11 mouse cellular contexts compared by ENCODE assay signal in genomic region chr17:24495443-24495842, GRCm38 (mm10). TPM values are rescaled to one million over a fixed set of nuclear protein-coding genes. Genes with fewer than 3 reads are reported as not detected.
DNase-seq lines count a peak whose midpoint lies in the region; ATAC-seq and TF ChIP-seq lines count a peak whose summit lies in the region.
"Had no signal": no experiment of that assay in that cellular context is flagged by ENCODE, and none has a peak within 500 bp of the region (broad histone marks: within the 10 kb centered on the region; RNA-seq: fewer than 3 reads in every experiment).

No protein-coding gene starts in this region.

- TF ChIP-seq CTCF in intestine, postnatal 0 days (IDR thresholded peaks at IDR 0.05; ENCODE audit: low read depth) = no peak
- TF ChIP-seq CTCF in olfactory bulb, adult 2 months (IDR thresholded peaks at IDR 0.05; ENCODE audit: insufficient read depth, low read depth, low read length) = no peak

- no peaks in the 10 kb centered on the region for H3K9me3 ChIP-seq in intestine, embryonic 16.5 days (ENCODE audit: control insufficient read depth, low read length)
- no peaks in the 10 kb centered on the region for H3K9me3 ChIP-seq in intestine, postnatal 0 days (ENCODE audit: control insufficient read depth)

- DNase-seq in cerebellum, adult 9-11 months = peak; percentile 23
- peak; percentile 85 to 88 for DNase-seq in layer of hippocampus, adult 18-20 months (ENCODE audit: low spot score in 2 of 2)
- DNase-seq in kidney, adult 8-10 months = no peak
- DNase-seq: lung, postnatal 14 days had no signal

- H3K27me3 ChIP-seq in intestine, embryonic 16.5 days (replicated peaks; ENCODE audit: control insufficient read depth, insufficient read depth, low read length) = no peaks in the 10 kb centered on the region
- 0 out of 2 replicates have a peak, but pooled peaks cover 5% of the 10 kb centered on the region for H3K27me3 ChIP-seq in intestine, postnatal 0 days (replicated peaks; ENCODE audit: control insufficient read depth, insufficient read depth, low read length)

- H3K36me3 ChIP-seq in intestine, embryonic 16.5 days (ENCODE audit: control insufficient read depth, insufficient read depth, low read length) = no peaks in the 10 kb centered on the region
- H3K36me3 ChIP-seq in intestine, postnatal 0 days (ENCODE audit: control insufficient read depth, insufficient read depth) = no peaks in the 10 kb centered on the region

- no peak for TF ChIP-seq POLR2A in olfactory bulb, adult 2 months (IDR thresholded peaks at IDR 0.05; ENCODE audit: insufficient read depth, low read depth, low read length)

- H3K4me1 ChIP-seq in intestine, embryonic 16.5 days (ENCODE audit: control insufficient read depth, insufficient read depth, low read length) = no peaks in the 10 kb centered on the region
- H3K4me1 ChIP-seq in intestine, postnatal 0 days (replicated peaks; ENCODE audit: control insufficient read depth, insufficient read depth, low read length) = no peaks in the 10 kb centered on the region
- H3K4me1 ChIP-seq in olfactory bulb, adult 2 months (ENCODE audit: control insufficient read depth, insufficient read depth, low read length) = peaks cover 12% of the 10 kb centered on the region

- 83% methylated on average over 3 of the region's 3 CpGs for WGBS in intestine, embryonic 16.5 days
- WGBS in intestine, postnatal 0 days = 82% methylated on average over 3 of the region's 3 CpGs
- WGBS in olfactory bulb, adult 2 months = 48% methylated on average over 3 of the region's 3 CpGs

- 0 out of 2 replicates have a peak overlapping the region, but pooled peaks have one; percentile 19 for H3K9ac ChIP-seq in intestine, embryonic 16.5 days (ENCODE audit: low read depth, low read length)
- no peak overlapping the region for H3K9ac ChIP-seq in intestine, postnatal 0 days (ENCODE audit: low read depth, low read length)

- H3K4me3 ChIP-seq in intestine, embryonic 16.5 days (ENCODE audit: low read length) = no peak overlapping the region
- no peak overlapping the region for H3K4me3 ChIP-seq in intestine, postnatal 0 days (ENCODE audit: low read depth, low read length)
- no peak overlapping the region for H3K4me3 ChIP-seq in olfactory bulb, adult 2 months (ENCODE audit: insufficient read depth, low read depth, low read length)

- H3K27ac ChIP-seq in intestine, embryonic 16.5 days (ENCODE audit: low read length) = no peak overlapping the region
- H3K27ac ChIP-seq in intestine, postnatal 0 days (ENCODE audit: low read depth, low read length) = no peak overlapping the region
- H3K27ac ChIP-seq in olfactory bulb, adult 2 months (ENCODE audit: insufficient read depth, low read depth, low read length) = peak overlapping the region; percentile 76

- H3K4me2 ChIP-seq in intestine, embryonic 16.5 days (ENCODE audit: low read depth, low read length) = no peak overlapping the region
- H3K4me2 ChIP-seq in intestine, postnatal 0 days (replicated peaks; ENCODE audit: low read depth) = no peak overlapping the region
- H3K4me2 ChIP-seq: heart, embryonic 11.5 days had no signal

- no peak for ATAC-seq in cerebellum, adult (ENCODE audit: insufficient number of reproducible peaks, low FRiP score, low TSS enrichment)
- ATAC-seq in intestine, embryonic 16.5 days = no peak
- no peak for ATAC-seq in intestine, postnatal 0 days
- no peak for ATAC-seq in erythroblast, adult 5-6 weeks (replicated peaks; ENCODE audit: low FRiP score, poor library complexity, severe bottlenecking)

RNA-seq across cellular contexts. Expression of gene Caskin1, which starts 7.0 kb away (rescaled TPM):
- polyA plus RNA-seq in intestine, embryonic 16.5 days (2015; fragmentation: Nextera tagmentation; extraction: Ambion mirVana) = 1.1 and 1.4 TPM in 2 replicates
- 0.69 and 0.78 TPM in 2 replicates for polyA plus RNA-seq in intestine, postnatal 0 days (2015; fragmentation: Nextera tagmentation; extraction: Ambion mirVana)
- 100 to 1,000 TPM; 153 to 157 TPM for total RNA-seq in layer of hippocampus, adult 18-20 months (2021)
- polyA plus RNA-seq in olfactory bulb, adult 2 months (2012; ENCODE audit: insufficient read depth, insufficient read length, low replicate concordance, missing spikeins) = not detected in 2 replicates
- not detected in 2 replicates for total RNA-seq in erythroblast, adult 5-6 weeks (2015; ENCODE audit: low replicate concordance)
- total RNA-seq in erythroblast, adult 5-6 weeks (2017; ENCODE audit: low replicate concordance) = not detected in 2 replicates

RNA-seq across cellular contexts. Expression of gene Mlst8, which starts 16.6 kb away (rescaled TPM):
- polyA plus RNA-seq in intestine, embryonic 16.5 days (2015; fragmentation: Nextera tagmentation; extraction: Ambion mirVana) = 25.1 and 26.0 TPM in 2 replicates
- polyA plus RNA-seq in intestine, postnatal 0 days (2015; fragmentation: Nextera tagmentation; extraction: Ambion mirVana) = 11.9 and 12.9 TPM in 2 replicates
- 10 to 100 TPM; 42.5 to 42.9 TPM for total RNA-seq in layer of hippocampus, adult 18-20 months (2021)
- not detected in 2 replicates for polyA plus RNA-seq in olfactory bulb, adult 2 months (2012; ENCODE audit: insufficient read depth, insufficient read length, low replicate concordance, missing spikeins)
- 5.9 and 15.8 TPM in 2 replicates for total RNA-seq in erythroblast, adult 5-6 weeks (2015; ENCODE audit: low replicate concordance)
- 5.5 and 8.2 TPM in 2 replicates for total RNA-seq in erythroblast, adult 5-6 weeks (2017; ENCODE audit: low replicate concordance)

RNA-seq across cellular contexts. Expression of gene Bricd5, which starts 21.8 kb away (rescaled TPM):
- polyA plus RNA-seq in intestine, embryonic 16.5 days (2015; fragmentation: Nextera tagmentation; extraction: Ambion mirVana) = 0.34 and 0.40 TPM in 2 replicates
- not detected in 2 replicates for polyA plus RNA-seq in intestine, postnatal 0 days (2015; fragmentation: Nextera tagmentation; extraction: Ambion mirVana)
- 1 to 10 TPM; 2.0 to 2.8 TPM for total RNA-seq in layer of hippocampus, adult 18-20 months (2021)
- polyA plus RNA-seq in olfactory bulb, adult 2 months (2012; ENCODE audit: insufficient read depth, insufficient read length, low replicate concordance, missing spikeins) = not detected in 2 replicates
- total RNA-seq in erythroblast, adult 5-6 weeks (2015; ENCODE audit: low replicate concordance) = 1.7 TPM in 1 of 2 replicates, not detected in the other
- 1.1 TPM in 1 of 2 replicates, not detected in the other for total RNA-seq in erythroblast, adult 5-6 weeks (2017; ENCODE audit: low replicate concordance)
- total RNA-seq: liver, adult 2 months had no signal

RNA-seq across cellular contexts. Expression of gene Pgp, which starts 25.3 kb away (rescaled TPM):
- 83.8 and 87.1 TPM in 2 replicates for polyA plus RNA-seq in intestine, embryonic 16.5 days (2015; fragmentation: Nextera tagmentation; extraction: Ambion mirVana)
- polyA plus RNA-seq in intestine, postnatal 0 days (2015; fragmentation: Nextera tagmentation; extraction: Ambion mirVana) = 64.5 and 69.4 TPM in 2 replicates
- 10 to 100 TPM; 61.6 to 64.6 TPM for total RNA-seq in layer of hippocampus, adult 18-20 months (2021)
- not detected in 2 replicates for polyA plus RNA-seq in olfactory bulb, adult 2 months (2012; ENCODE audit: insufficient read depth, insufficient read length, low replicate concordance, missing spikeins)
- 14.2 and 20.2 TPM in 2 replicates for total RNA-seq in erythroblast, adult 5-6 weeks (2015; ENCODE audit: low replicate concordance)
- total RNA-seq in erythroblast, adult 5-6 weeks (2017; ENCODE audit: low replicate concordance) = 6.1 and 8.1 TPM in 2 replicates

RNA-seq across cellular contexts. Expression of gene E4f1, which starts 25.3 kb away (rescaled TPM):
- polyA plus RNA-seq in intestine, embryonic 16.5 days (2015; fragmentation: Nextera tagmentation; extraction: Ambion mirVana) = 26.1 and 27.1 TPM in 2 replicates
- polyA plus RNA-seq in intestine, postnatal 0 days (2015; fragmentation: Nextera tagmentation; extraction: Ambion mirVana) = 5.0 and 5.2 TPM in 2 replicates
- total RNA-seq in layer of hippocampus, adult 18-20 months (2021) = 10 to 100 TPM; 32.3 to 37.9 TPM
- not detected in 2 replicates for polyA plus RNA-seq in olfactory bulb, adult 2 months (2012; ENCODE audit: insufficient read depth, insufficient read length, low replicate concordance, missing spikeins)
- 15.0 and 20.9 TPM in 2 replicates for total RNA-seq in erythroblast, adult 5-6 weeks (2015; ENCODE audit: low replicate concordance)
- 13.4 and 14.1 TPM in 2 replicates for total RNA-seq in erythroblast, adult 5-6 weeks (2017; ENCODE audit: low replicate concordance)

Comparison
In these comparisons a context has a peak if more than half of its experiments do, and no peak if none do; other contexts are left out.
1. DNase-seq: peak in cerebellum, adult 9-11 months (single experiment) and layer of hippocampus, adult 18-20 months (2 of 2); none in kidney, adult 8-10 months (0 of 2).
2. RNA of gene Mlst8, which starts 16.6 kb away (polyA plus RNA-seq): 25.1 to 26.0 TPM in intestine, embryonic 16.5 days and 11.9 to 12.9 TPM in intestine, postnatal 0 days; not detected in olfactory bulb, adult 2 months; every median in the first group is over 10 times any median in the second.